Mouse (Mus musculus): Measurements from ENCODE around the gene Nmb. TPM values are rescaled to one million over a fixed set of nuclear protein-coding genes. Genes with fewer than 3 reads are reported as not detected.

Nmb gene
- polyA plus RNA-seq, 1 experiment from 2014 or later: 7.6 TPM

DNA sequence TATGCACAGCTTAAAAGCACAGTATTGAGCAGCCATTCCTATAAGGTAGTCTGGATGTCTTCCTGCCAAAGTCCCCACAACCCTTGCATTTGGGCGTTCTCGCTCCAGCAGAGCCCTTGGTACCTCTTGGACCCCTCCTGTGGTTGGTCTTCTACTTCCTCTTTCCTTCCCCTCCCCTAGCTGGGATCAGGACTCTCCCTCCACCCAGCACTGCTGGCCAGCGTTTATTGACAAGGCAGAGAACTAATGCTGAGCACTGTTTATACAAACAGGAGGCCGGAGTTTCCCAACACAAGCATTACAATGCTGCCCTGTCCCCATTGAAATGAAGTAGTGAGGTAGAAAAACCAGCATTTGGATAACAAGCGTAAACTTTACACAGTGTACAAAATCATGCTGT, 31.8 kb downstream of the Nmb start:
- H3K4me3 ChIP-seq (replicated peaks): no peak overlapping the region
- H3K27me3 ChIP-seq: no peaks in the 10 kb centered on the region
- H3K9ac ChIP-seq (replicated peaks): no peak overlapping the region
- no peak for ATAC-seq (ENCODE audit: insufficient number of reproducible peaks, insufficient read depth, low FRiP score, low TSS enrichment, low read depth)
- H3K9me3 ChIP-seq: no peaks in the 10 kb centered on the region
- WGBS: 89% methylated on average over 5 of the region's 5 CpGs
- no peak overlapping the region for H3K27ac ChIP-seq
- peaks cover 99% of the 10 kb centered on the region for H3K36me3 ChIP-seq
- no peak overlapping the region for H3K4me2 ChIP-seq
- H3K4me1 ChIP-seq (replicated peaks): no peaks in the 10 kb centered on the region

DNA sequence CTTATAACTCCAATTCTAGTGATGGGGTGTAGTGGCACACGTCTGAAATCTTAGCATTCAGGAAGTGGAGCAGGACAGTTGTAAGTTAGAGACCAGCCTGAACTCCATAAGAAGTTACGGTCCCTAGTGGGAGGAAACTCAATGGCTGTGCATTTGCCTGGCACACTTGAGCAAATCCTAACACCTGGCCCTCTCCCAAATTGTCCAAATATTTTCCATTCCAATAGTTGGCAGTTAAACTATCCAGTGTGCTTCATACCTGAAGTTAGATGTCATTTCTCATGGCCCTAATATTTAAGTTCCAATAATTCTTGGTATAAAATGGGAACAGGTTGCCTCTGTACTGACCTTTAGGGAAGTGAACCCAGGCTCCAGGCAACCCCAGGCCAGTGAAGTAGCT, 36.2 kb downstream of the Nmb start:
- WGBS: 90% methylated on average over 2 of the region's 2 CpGs
- Histone ChIP-seq H3K4me1 (replicated peaks) (peaks cover 4% of the 10 kb centered on the region), H3K27ac (no peak overlapping the region), H3K4me3 (replicated peaks) (no peak overlapping the region), H3K9ac (replicated peaks) (no peak overlapping the region), H3K36me3 (peaks cover 99% of the 10 kb centered on the region), H3K9me3 (no peaks in the 10 kb centered on the region), H3K4me2 (no peak overlapping the region), H3K27me3 (no peaks in the 10 kb centered on the region)
- ATAC-seq (ENCODE audit: insufficient number of reproducible peaks, insufficient read depth, low FRiP score, low TSS enrichment, low read depth): no peak

DNA sequence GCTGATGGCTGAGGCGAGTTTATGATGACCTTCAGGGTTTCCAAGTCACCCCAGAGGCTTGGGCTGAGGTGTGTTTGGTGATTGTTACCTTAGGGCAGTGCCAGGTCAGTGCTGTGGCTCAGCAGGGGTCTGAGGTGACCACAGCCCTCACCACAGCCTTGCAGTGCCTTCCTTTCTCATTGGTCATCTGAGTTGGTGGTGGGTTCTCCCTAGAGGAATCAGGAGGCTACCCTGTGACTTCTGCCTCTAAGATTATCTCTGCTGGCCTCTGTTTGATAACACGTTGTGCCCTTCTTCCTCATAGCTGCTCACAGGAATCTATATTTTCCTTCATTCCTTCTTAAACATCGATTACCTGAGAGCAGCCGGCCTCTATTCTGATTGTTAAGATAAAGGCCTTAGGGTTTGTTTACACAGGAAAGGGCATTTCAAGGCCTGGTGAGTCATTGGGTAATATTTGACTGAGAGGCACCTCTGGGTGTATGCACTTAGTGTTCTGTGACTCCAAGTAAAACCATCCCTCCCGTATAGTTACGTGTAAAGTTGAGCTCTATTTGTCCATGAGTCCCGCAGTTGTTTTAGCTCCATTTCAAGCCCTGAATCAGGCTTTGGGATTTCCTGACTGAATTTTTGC, 38.2 kb downstream of the Nmb start:
- no peak for ATAC-seq (ENCODE audit: insufficient number of reproducible peaks, insufficient read depth, low FRiP score, low TSS enrichment, low read depth)
- no peak overlapping the region for H3K4me2 ChIP-seq
- H3K4me3 ChIP-seq (replicated peaks): no peak overlapping the region
- WGBS: 85% methylated on average over 7 of the region's 7 CpGs
- no peaks in the 10 kb centered on the region for H3K27me3 ChIP-seq
- peaks cover 87% of the 10 kb centered on the region for H3K36me3 ChIP-seq
- H3K4me1 ChIP-seq (replicated peaks): peaks cover 23% of the 10 kb centered on the region
- no peak overlapping the region for H3K27ac ChIP-seq
- no peak overlapping the region for H3K9ac ChIP-seq (replicated peaks)
- H3K9me3 ChIP-seq: no peaks in the 10 kb centered on the region

DNA sequence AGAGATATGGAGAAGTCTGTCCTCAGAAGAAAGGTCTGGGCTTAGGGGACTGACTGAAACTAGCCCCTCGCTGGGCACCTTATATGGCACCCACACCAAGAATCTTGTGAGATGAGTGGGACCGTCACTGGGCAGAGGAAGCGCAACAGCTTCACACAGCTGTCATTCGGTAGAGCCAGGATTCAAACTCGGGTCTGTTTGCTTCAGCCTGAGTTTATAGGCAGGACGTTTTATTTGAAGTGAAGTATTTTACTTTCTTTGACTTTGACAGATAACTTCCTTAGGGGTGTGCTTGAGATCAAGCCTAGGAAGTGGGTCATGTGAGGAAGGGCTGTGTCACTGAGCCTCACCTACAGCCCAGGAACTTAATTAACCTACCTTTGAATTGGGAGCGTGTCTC, 39.4 kb downstream of the Nmb start:
- WGBS: 92% methylated on average over 7 of the region's 7 CpGs
- ATAC-seq (ENCODE audit: insufficient number of reproducible peaks, insufficient read depth, low FRiP score, low TSS enrichment, low read depth): no peak
- peaks cover 25% of the 10 kb centered on the region for H3K4me1 ChIP-seq (replicated peaks)
- H3K9me3 ChIP-seq: no peaks in the 10 kb centered on the region
- no peak overlapping the region for H3K9ac ChIP-seq (replicated peaks)
- peaks cover 76% of the 10 kb centered on the region for H3K36me3 ChIP-seq
- no peak overlapping the region for H3K4me3 ChIP-seq (replicated peaks)
- H3K27me3 ChIP-seq: no peaks in the 10 kb centered on the region
- H3K27ac ChIP-seq: no peak overlapping the region
- H3K4me2 ChIP-seq: no peak overlapping the region

DNA sequence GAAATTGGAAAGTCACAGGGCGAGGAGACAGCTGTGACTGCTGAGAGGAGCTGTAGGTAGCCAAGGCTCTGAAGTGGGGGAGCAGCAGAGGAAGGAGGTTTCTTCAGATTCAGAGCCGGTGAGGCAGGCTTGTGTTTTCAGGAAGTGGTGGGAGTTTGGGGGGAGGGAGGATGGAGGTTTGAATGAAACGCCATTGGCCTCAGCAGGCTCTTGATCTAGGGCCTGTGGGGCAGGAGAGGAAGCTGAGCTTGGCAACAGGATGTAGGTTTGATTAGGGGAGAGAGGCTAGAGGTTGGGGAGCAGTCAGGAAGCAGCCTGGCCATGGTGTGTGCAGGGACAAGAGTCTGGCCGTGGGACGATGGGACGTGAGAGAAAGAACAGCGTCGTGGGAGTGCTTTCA, 40.0 kb downstream of the Nmb start:
- Histone ChIP-seq H3K27ac (no peak overlapping the region), H3K27me3 (no peaks in the 10 kb centered on the region), H3K4me2 (no peak overlapping the region), H3K4me3 (replicated peaks) (no peak overlapping the region), H3K4me1 (replicated peaks) (peaks cover 25% of the 10 kb centered on the region), H3K36me3 (peaks cover 69% of the 10 kb centered on the region), H3K9me3 (no peaks in the 10 kb centered on the region), H3K9ac (replicated peaks) (no peak overlapping the region)
- 84% methylated on average over 8 of the region's 8 CpGs for WGBS
- ATAC-seq (ENCODE audit: insufficient number of reproducible peaks, insufficient read depth, low FRiP score, low TSS enrichment, low read depth): no peak

- Histone ChIP-seq H3K9ac (replicated peaks) (no peak overlapping the region), H3K4me3 (replicated peaks) (no peak overlapping the region), H3K27ac (no peak overlapping the region), H3K4me1 (replicated peaks) (peaks cover 25% of the 10 kb centered on the region), H3K9me3 (no peaks in the 10 kb centered on the region), H3K36me3 (peaks cover 62% of the 10 kb centered on the region), H3K4me2 (no peak overlapping the region), H3K27me3 (no peaks in the 10 kb centered on the region)
- ATAC-seq (ENCODE audit: insufficient number of reproducible peaks, insufficient read depth, low FRiP score, low TSS enrichment, low read depth): no peak
- 89% methylated on average over 1 of the region's 1 CpGs for WGBS
These were observed 40.7 kb downstream of the Nmb start for GRCm38 (mm10) chr7:80864151-80864550.

DNA sequence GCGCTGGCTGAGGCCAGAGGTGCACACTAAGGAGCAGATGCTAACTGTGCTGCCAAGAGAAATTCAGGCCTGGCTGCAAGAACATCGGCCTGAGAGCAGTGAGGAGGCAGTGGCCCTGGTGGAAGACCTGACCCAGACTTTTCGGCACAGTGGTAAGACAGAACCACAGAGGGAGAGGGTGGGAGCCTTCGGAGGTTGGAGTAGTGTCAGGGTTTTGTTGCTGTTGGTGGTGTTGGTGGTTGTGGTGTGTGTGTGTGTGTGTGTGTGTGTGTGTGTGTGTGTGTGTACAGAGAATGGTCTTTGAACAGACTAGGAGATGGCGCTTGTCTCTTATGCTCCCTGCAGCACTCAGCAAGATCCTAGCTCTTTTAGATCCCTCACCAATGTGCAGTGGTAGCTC, 41.4 kb downstream of the Nmb start:
- Histone ChIP-seq H3K4me1 (replicated peaks) (peaks cover 25% of the 10 kb centered on the region), H3K27me3 (no peaks in the 10 kb centered on the region), H3K36me3 (peaks cover 56% of the 10 kb centered on the region), H3K4me3 (replicated peaks) (no peak overlapping the region), H3K4me2 (0 out of 2 replicates have a peak overlapping the region, but pooled peaks have one; percentile 11), H3K9ac (replicated peaks) (no peak overlapping the region; the same call in 1 of the 2 replicates), H3K9me3 (no peaks in the 10 kb centered on the region), H3K27ac (no peak overlapping the region)
- WGBS: 91% methylated on average over 5 of the region's 5 CpGs
- no peak for ATAC-seq (ENCODE audit: insufficient number of reproducible peaks, insufficient read depth, low FRiP score, low TSS enrichment, low read depth)

DNA sequence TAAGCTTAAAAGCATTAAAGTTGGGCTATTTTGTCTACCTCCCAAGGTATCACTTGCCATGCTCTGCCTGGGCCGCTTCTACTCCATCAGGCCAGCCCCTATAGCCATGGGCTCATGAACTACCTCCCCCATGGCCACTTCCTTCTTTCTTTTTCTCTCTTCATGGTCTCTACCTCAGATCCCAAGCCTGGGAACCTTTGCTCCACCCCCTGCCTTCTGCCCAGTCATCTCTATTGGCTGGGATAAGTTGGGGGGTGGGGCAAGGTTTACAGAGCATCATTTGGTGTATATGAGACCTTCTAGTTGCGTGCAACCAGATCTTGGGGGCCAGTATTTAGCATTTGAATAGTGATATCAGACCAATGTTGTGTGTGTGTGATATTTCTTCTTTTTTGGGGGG, 42.4 kb downstream of the Nmb start:
- Histone ChIP-seq H3K4me1 (replicated peaks) (peaks cover 25% of the 10 kb centered on the region), H3K36me3 (peaks cover 46% of the 10 kb centered on the region), H3K4me3 (replicated peaks) (no peak overlapping the region), H3K9me3 (no peaks in the 10 kb centered on the region), H3K27ac (no peak overlapping the region), H3K27me3 (no peaks in the 10 kb centered on the region), H3K4me2 (peak overlapping the region; percentile 83), H3K9ac (replicated peaks) (no peak overlapping the region)
- no peak for ATAC-seq (ENCODE audit: insufficient number of reproducible peaks, insufficient read depth, low FRiP score, low TSS enrichment, low read depth)
- 92% methylated on average over 2 of the region's 2 CpGs for whole genome bisulfite sequencing

- Histone ChIP-seq H3K9me3 (no peaks in the 10 kb centered on the region), H3K4me2 (peak within 1 kb of the TSS; percentile 83), H3K9ac (replicated peaks) (peak within 1 kb of the TSS; percentile 91), H3K36me3 (peaks cover 29% of the 10 kb centered on the region), H3K4me3 (replicated peaks) (peak within 1 kb of the TSS; percentile 66), H3K4me1 (replicated peaks) (peaks cover 25% of the 10 kb centered on the region), H3K27ac (peak within 1 kb of the TSS; percentile 85), H3K27me3 (no peaks in the 10 kb centered on the region)
- peak; percentile 98 for ATAC-seq (ENCODE audit: insufficient number of reproducible peaks, insufficient read depth, low FRiP score, low TSS enrichment, low read depth)
- WGBS: under 1% methylated on average over 40 of the region's 40 CpGs
These were observed 44.1 kb downstream of the Nmb start, which contains the start of gene Zscan2 for GRCm38 (mm10) chr7:80860729-80861274. Zscan2 (plus strand) TSS chr7:80860920.

- H3K9ac ChIP-seq (replicated peaks): peak overlapping the region; percentile 91
- peak overlapping the region; percentile 83 for H3K4me2 ChIP-seq
- WGBS: 0% methylated on average over 13 of the region's 13 CpGs
- no peaks in the 10 kb centered on the region for H3K9me3 ChIP-seq
- peaks cover 23% of the 10 kb centered on the region for H3K36me3 ChIP-seq
- H3K27ac ChIP-seq: peak overlapping the region; percentile 51; the same call in 1 of the 2 replicates
- no peak for ATAC-seq (ENCODE audit: insufficient number of reproducible peaks, insufficient read depth, low FRiP score, low TSS enrichment, low read depth)
- H3K27me3 ChIP-seq: no peaks in the 10 kb centered on the region
- peaks cover 25% of the 10 kb centered on the region for H3K4me1 ChIP-seq (replicated peaks)
- H3K4me3 ChIP-seq (replicated peaks): peak overlapping the region; percentile 66
These were observed 44.6 kb downstream of the Nmb start for GRCm38 (mm10) chr7:80860227-80860626.

- Histone ChIP-seq H3K9ac (replicated peaks) (no peak overlapping the region), H3K27me3 (no peaks in the 10 kb centered on the region), H3K9me3 (no peaks in the 10 kb centered on the region), H3K4me3 (replicated peaks) (no peak overlapping the region), H3K36me3 (no peaks in the 10 kb centered on the region), H3K4me1 (replicated peaks) (peaks cover 7% of the 10 kb centered on the region), H3K4me2 (no peak overlapping the region), H3K27ac (no peak overlapping the region)
- 28% methylated on average over 6 of the region's 6 CpGs for WGBS
- ATAC-seq (ENCODE audit: insufficient number of reproducible peaks, insufficient read depth, low FRiP score, low TSS enrichment, low read depth): no peak
These were observed 47.7 kb downstream of the Nmb start for GRCm38 (mm10) chr7:80857181-80857580.

- Histone ChIP-seq H3K36me3 (no peaks in the 10 kb centered on the region), H3K9ac (replicated peaks) (no peak overlapping the region), H3K27ac (no peak overlapping the region), H3K4me1 (replicated peaks) (no peaks in the 10 kb centered on the region; the same call in 1 of the 2 replicates), H3K4me2 (no peak overlapping the region), H3K4me3 (replicated peaks) (no peak overlapping the region), H3K27me3 (no peaks in the 10 kb centered on the region), H3K9me3 (no peaks in the 10 kb centered on the region)
- no peak for ATAC-seq (ENCODE audit: insufficient number of reproducible peaks, insufficient read depth, low FRiP score, low TSS enrichment, low read depth)
These were observed 49.6 kb downstream of the Nmb start for GRCm38 (mm10) chr7:80855316-80855715.

All from limb, embryonic 12.5 days (tissue).